Comparison of ENCODE assay signal across 11 mouse cellular contexts in the genomic region with DNA sequence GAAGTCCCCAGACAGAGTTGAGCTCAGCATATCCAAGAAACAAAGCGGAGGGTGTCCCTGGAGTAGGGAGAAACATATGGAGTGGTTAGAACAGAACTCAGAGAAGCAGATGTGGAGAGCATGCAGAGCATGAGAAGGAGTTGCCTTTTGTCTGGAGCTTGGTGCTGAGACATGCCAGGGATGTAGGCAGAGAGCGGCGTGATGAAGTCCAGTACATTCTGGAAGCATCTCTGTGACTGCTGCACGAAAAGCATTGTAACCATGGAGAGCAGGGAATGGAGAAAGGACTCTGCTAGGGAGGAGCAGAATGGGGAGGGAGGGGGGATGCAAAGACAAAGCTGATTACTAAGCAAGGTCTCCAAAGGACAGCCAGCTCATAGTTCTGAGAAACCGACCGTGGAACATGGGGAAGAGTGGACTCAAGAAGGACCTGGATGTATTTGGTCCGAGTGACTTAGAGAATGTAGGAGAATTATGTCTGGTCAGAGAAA.
DNase-seq lines count a peak whose midpoint lies in the region; ATAC-seq and TF ChIP-seq lines count a peak whose summit lies in the region.
"Had no signal": no experiment of that assay in that cellular context is flagged by ENCODE, and none has a peak within 500 bp of the region (broad histone marks: within the 10 kb centered on the region; RNA-seq: fewer than 3 reads in every experiment).

No protein-coding gene starts in this region.

- TF ChIP-seq CTCF in intestine, postnatal 0 days (IDR thresholded peaks at IDR 0.05; ENCODE audit: low read depth): no peak

- H3K4me1 ChIP-seq in intestine, embryonic 14.5 days (replicated peaks; ENCODE audit: control insufficient read depth, insufficient read depth, low read length): peaks cover 11% of the 10 kb centered on the region; the same call in 1 of the 2 replicates
- H3K4me1 ChIP-seq in intestine, postnatal 0 days (replicated peaks; ENCODE audit: control insufficient read depth, insufficient read depth, low read length): no peaks in the 10 kb centered on the region
- H3K4me1 ChIP-seq in hindbrain, embryonic 11.5 days (replicated peaks; ENCODE audit: control insufficient read depth, insufficient read depth, low read length): no peaks in the 10 kb centered on the region

- WGBS in intestine, embryonic 14.5 days: 52% methylated on average over 7 of the region's 7 CpGs
- 66% methylated on average over 7 of the region's 7 CpGs for WGBS in intestine, postnatal 0 days
- WGBS in hindbrain, embryonic 11.5 days: 52% methylated on average over 7 of the region's 7 CpGs

- no peak for DNase-seq in intestine, embryonic 14.5 days (ENCODE audit: low spot score)
- DNase-seq in hindbrain, embryonic 11.5 days (ENCODE audit: low spot score): peak; percentile 29
- peak; percentile 49 to 52 for DNase-seq in left cerebral cortex, postnatal 36 days (ENCODE audit: low spot score in 2 of 2)
- peak; percentile 41 to 50 for DNase-seq in right cerebral cortex, postnatal 10 days (ENCODE audit: low spot score in 2 of 2)
- no peak for DNase-seq in adrenal gland, adult (ENCODE audit: inconsistent age in 2 of 2, low spot score in 1 of 2)
- no peak for DNase-seq in thymus, postnatal 14 days
- DNase-seq in cerebellum, adult 9-11 months: no peak
- DNase-seq: heart, adult 18-20 months; kidney, postnatal 10 days had no signal

- intact Hi-C loops in left cerebral cortex, postnatal 36 days (cut with DNase I): loop anchor here (10.0 kb wide), 1 partner anchor 207 kb away; no protein-coding TSS in a partner anchor

- no peaks in the 10 kb centered on the region for H3K9me3 ChIP-seq in intestine, embryonic 14.5 days (ENCODE audit: control insufficient read depth, low read length)
- H3K9me3 ChIP-seq in intestine, postnatal 0 days (ENCODE audit: control insufficient read depth): no peaks in the 10 kb centered on the region
- H3K9me3 ChIP-seq in hindbrain, embryonic 11.5 days (ENCODE audit: control insufficient read depth, low read length): no peaks in the 10 kb centered on the region

- ATAC-seq in intestine, embryonic 14.5 days (replicated peaks; ENCODE audit: low FRiP score, low TSS enrichment, low read depth): no peak
- ATAC-seq in intestine, postnatal 0 days: no peak
- ATAC-seq in hindbrain, embryonic 11.5 days (ENCODE audit: low FRiP score): peak; percentile 63

- H3K4me3 ChIP-seq in intestine, embryonic 14.5 days (ENCODE audit: low read depth, low read length): no peak overlapping the region
- H3K4me3 ChIP-seq in intestine, postnatal 0 days (ENCODE audit: low read depth, low read length): no peak overlapping the region
- H3K4me3 ChIP-seq in hindbrain, embryonic 11.5 days (ENCODE audit: low read depth, low read length): no peak overlapping the region

- peak overlapping the region; percentile 84 for H3K27ac ChIP-seq in intestine, embryonic 14.5 days (ENCODE audit: low read depth)
- H3K27ac ChIP-seq in intestine, postnatal 0 days (ENCODE audit: low read depth, low read length): no peak overlapping the region
- H3K27ac ChIP-seq in hindbrain, embryonic 11.5 days (ENCODE audit: low read depth, low read length): no peak overlapping the region
- H3K27ac ChIP-seq: macrophage had no signal

- H3K27me3 ChIP-seq in intestine, embryonic 14.5 days (replicated peaks; ENCODE audit: control insufficient read depth, insufficient read depth, low read length): no peaks in the 10 kb centered on the region
- H3K27me3 ChIP-seq in intestine, postnatal 0 days (replicated peaks; ENCODE audit: control insufficient read depth, insufficient read depth, low read length): no peaks in the 10 kb centered on the region
- H3K27me3 ChIP-seq in hindbrain, embryonic 11.5 days (ENCODE audit: control insufficient read depth, insufficient read depth, low read length): no peaks in the 10 kb centered on the region

- no peak overlapping the region for H3K9ac ChIP-seq in intestine, embryonic 14.5 days (ENCODE audit: low read length)
- H3K9ac ChIP-seq in intestine, postnatal 0 days (ENCODE audit: low read depth, low read length): no peak overlapping the region
- no peak overlapping the region for H3K9ac ChIP-seq in hindbrain, embryonic 11.5 days (ENCODE audit: low read depth, low read length)

- no peaks in the 10 kb centered on the region for H3K36me3 ChIP-seq in intestine, embryonic 14.5 days (ENCODE audit: control insufficient read depth, insufficient read depth, low read length)
- no peaks in the 10 kb centered on the region for H3K36me3 ChIP-seq in intestine, postnatal 0 days (ENCODE audit: control insufficient read depth, insufficient read depth)
- H3K36me3 ChIP-seq in hindbrain, embryonic 11.5 days (ENCODE audit: control insufficient read depth, insufficient read depth, low read length): no peaks in the 10 kb centered on the region

- no peak overlapping the region for H3K4me2 ChIP-seq in intestine, embryonic 14.5 days (ENCODE audit: low read length)
- no peak overlapping the region for H3K4me2 ChIP-seq in intestine, postnatal 0 days (replicated peaks; ENCODE audit: low read depth)
- no peak overlapping the region for H3K4me2 ChIP-seq in hindbrain, embryonic 11.5 days (replicated peaks; ENCODE audit: low read depth, low read length)

Comparison
In these comparisons a context has a peak if more than half of its experiments do, and no peak if none do; other contexts are left out.
1. DNase-seq: peak in hindbrain, embryonic 11.5 days (single experiment), left cerebral cortex, postnatal 36 days (2 of 2) and right cerebral cortex, postnatal 10 days (2 of 2); none in intestine, embryonic 14.5 days (single experiment), adrenal gland, adult (0 of 2), thymus, postnatal 14 days (single experiment) and cerebellum, adult 9-11 months (single experiment).